Mouse (Mus musculus) spleen, postnatal 0 days (tissue): ENCODE data around the gene Ube2r2. TPM values are rescaled to one million over a fixed set of nuclear protein-coding genes. Genes with fewer than 3 reads are reported as not detected.

Experiments
- polyA plus RNA-seq: library from polyadenylated mRNA; unstranded; fragments of >200 nt; fragmentation: Nextera tagmentation; extraction: Ambion mirVana; gene quantifications from 2 replicates; pipeline ENCODE4 v1.2.1, GENCODE M21; 2015

Ube2r2 gene
- 57.3 and 62.9 TPM in 2 replicates for polyA plus RNA-seq

GRCm38 (mm10) chr4:41135711-41136453 is at the start of gene Ube2r2:
TSS of gene Ube2r2 (plus strand) at chr4:41135743.

GRCm38 (mm10) chr4:41097871-41098576 is 37.5 kb upstream of the Ube2r2 start, which contains the start of gene Aqp3:
TSS of gene Aqp3 (minus strand) at chr4:41098183.

DNA sequence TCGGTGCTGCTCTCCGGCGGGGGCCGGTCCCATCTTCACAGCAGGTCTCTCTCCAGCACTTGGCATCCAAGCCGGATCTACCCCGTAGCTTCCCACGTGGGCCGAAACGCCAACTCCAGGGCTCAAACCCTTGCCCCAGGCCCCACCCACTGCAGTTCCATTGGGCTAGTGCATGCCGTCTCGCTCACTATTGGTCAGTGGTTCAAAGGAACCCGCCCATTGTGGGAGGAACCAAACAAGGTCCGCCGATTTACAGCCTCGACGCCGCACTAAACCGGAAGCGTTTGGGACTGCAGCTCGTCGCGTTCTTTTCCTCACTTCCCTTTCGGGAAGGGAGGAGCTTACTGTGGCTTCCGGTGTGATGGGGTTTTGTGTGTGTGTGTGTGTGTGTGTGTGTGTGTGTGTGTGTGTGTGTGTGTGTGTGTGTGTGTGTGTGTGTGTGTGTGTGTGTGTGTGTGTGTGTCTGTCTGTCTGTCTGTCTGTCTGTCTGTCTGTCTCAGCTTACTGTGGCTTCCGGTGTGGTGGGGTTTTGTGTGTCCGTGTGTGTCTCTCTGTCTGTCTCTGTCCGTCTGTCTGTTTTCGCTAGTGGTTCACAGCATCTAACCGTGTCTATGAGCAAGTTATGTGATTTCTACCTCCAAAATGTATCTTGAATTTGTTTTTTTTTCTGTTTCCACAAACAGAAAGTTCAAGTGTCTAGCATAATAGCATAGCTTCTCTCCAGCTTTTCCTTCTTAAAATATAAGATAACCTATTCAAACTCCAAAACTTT is 11.2 kb upstream of the Ube2r2 start, which contains the start of gene Nol6:
Nol6 (minus strand) TSS at position 276 of the 772 bp plus-strand sequence.

Other genes starting within 250 kb of the Ube2r2 start
- gene Spink4, start 215.7 kb upstream of the Ube2r2 start, polyA plus RNA-seq: 2.4 and 3.5 TPM in 2 replicates
- gene Bag1, start 187.4 kb upstream of the Ube2r2 start, polyA plus RNA-seq: 178 and 195 TPM in 2 replicates
- 63.2 and 67.9 TPM in 2 replicates for gene Chmp5, start 187.3 kb upstream of the Ube2r2 start, polyA plus RNA-seq
- gene Nfx1, start 164.8 kb upstream of the Ube2r2 start, polyA plus RNA-seq: 33.2 and 39.1 TPM in 2 replicates
- gene Aqp7, start 87.6 kb upstream of the Ube2r2 start, polyA plus RNA-seq: 0.22 TPM in 1 of 2 replicates, not detected in the other
- 8.0 and 8.5 TPM in 2 replicates for gene Aqp3, start 37.6 kb upstream of the Ube2r2 start, polyA plus RNA-seq
- gene Nol6, start 11.3 kb upstream of the Ube2r2 start, polyA plus RNA-seq: 9.6 and 10.2 TPM in 2 replicates
- gene Ubap2, start 139.4 kb downstream of the Ube2r2 start, polyA plus RNA-seq: 20.5 and 21.3 TPM in 2 replicates
- gene Dcaf12, start 179.1 kb downstream of the Ube2r2 start, polyA plus RNA-seq: 70.6 and 76.1 TPM in 2 replicates
- 30.3 and 33.4 TPM in 2 replicates for gene Ubap1, start 213.3 kb downstream of the Ube2r2 start, polyA plus RNA-seq